Mouse (Mus musculus) kidney, embryonic 15.5 days (tissue): ENCODE results near the gene Rufy2. TPM values are rescaled to one million over a fixed set of nuclear protein-coding genes. Genes with fewer than 3 reads are reported as not detected.
"Not testable (repeated sequence)": the region's sequence is repeated elsewhere in the genome, so short reads cannot be mapped to it uniquely, and the experiment has no call there.

Experiments
- ATAC-seq: fragments of 200-750 bp; cut with Nextera tagmentation; replicated peaks from 2 replicates; pipeline ENCODE4 v1.8.0; 2017; ENCODE audit warnings: moderate TSS enrichment; ENCODE audit not compliant: low FRiP score
- H3K27ac ChIP-seq: fragments of 300-500 bp; sonication (generic); 2 replicates; pipeline ENCODE4 v1.5.1; 2015; ENCODE audit warnings: mild to moderate bottlenecking, inconsistent platforms
- H3K27me3 ChIP-seq: fragments of 300-500 bp; sonication (generic); 2 replicates; pipeline ENCODE4 v1.6.1; 2015; ENCODE audit warnings: inconsistent platforms
- H3K36me3 ChIP-seq: fragments of 300-500 bp; sonication (generic); 2 replicates; pipeline ENCODE4 v1.6.1; 2015; ENCODE audit warnings: inconsistent platforms
- H3K4me1 ChIP-seq: fragments of 300-500 bp; sonication (generic); 2 replicates; pipeline ENCODE4 v1.6.1; 2015; ENCODE audit warnings: inconsistent platforms
- H3K4me2 ChIP-seq: fragments of 300-500 bp; sonication (generic); 2 replicates; pipeline ENCODE4 v1.6.1; 2015; ENCODE audit warnings: moderate library complexity, mild to moderate bottlenecking, inconsistent platforms
- H3K4me3 ChIP-seq: fragments of 300-500 bp; sonication (generic); replicated peaks from 2 replicates; pipeline ENCODE4 v1.5.1; 2015; ENCODE audit warnings: mild to moderate bottlenecking, inconsistent platforms
- H3K9ac ChIP-seq: fragments of 300-500 bp; sonication (generic); 2 replicates; pipeline ENCODE4 v1.6.1; 2015; ENCODE audit warnings: mild to moderate bottlenecking, inconsistent platforms
- H3K9me3 ChIP-seq: fragments of 300-500 bp; sonication (generic); replicated peaks from 2 replicates; pipeline ENCODE4 v1.6.1; 2016; ENCODE audit warnings: inconsistent platforms
- WGBS: fragments of 180-500 bp; shearing (Covaris S2); methylation state at CpG from one replicate; pipeline ENCODE4 v1.1.7; 2015; ENCODE audit warnings: mixed read lengths; 5-methylcytosine and 5-hydroxymethylcytosine counted together
- polyA plus RNA-seq: library from polyadenylated mRNA; unstranded; fragments of >200 nt; fragmentation: Nextera tagmentation; extraction: Ambion mirVana; gene quantifications from 2 replicates; pipeline ENCODE4 v1.2.1, GENCODE M21; 2015

Rufy2 gene
- polyA plus RNA-seq, 1 experiment from 2014 or later = 26.6 TPM

GRCm38 (mm10) chr10:63032956-63033355 lies 52.9 kb downstream of the Rufy2 start:
- Histone ChIP-seq H3K36me3 (no peaks in the 10 kb centered on the region), H3K27me3 (no peaks in the 10 kb centered on the region), H3K9me3 (no peaks in the 10 kb centered on the region), H3K27ac (no peak overlapping the region), H3K4me2 (no peak overlapping the region), H3K4me3 (no peak overlapping the region), H3K9ac (no peak overlapping the region), H3K4me1 (no peaks in the 10 kb centered on the region; the same call in 1 of the 2 replicates)
- ATAC-seq = no peak
- 74% methylated on average over 3 of the region's 3 CpGs for WGBS

GRCm38 (mm10) chr10:63038571-63039320 lies 58.7 kb downstream of the Rufy2 start:
- Histone ChIP-seq H3K4me3 (no peak overlapping the region), H3K9me3 (no peaks in the 10 kb centered on the region), H3K4me2 (peak overlapping the region; percentile 27; the same call in 1 of the 2 replicates), H3K27ac (peak overlapping the region; percentile 28; the same call in 1 of the 2 replicates), H3K4me1 (no peaks in the 10 kb centered on the region; the same call in 1 of the 2 replicates), H3K27me3 (no peaks in the 10 kb centered on the region), H3K9ac (no peak overlapping the region), H3K36me3 (no peaks in the 10 kb centered on the region)
- WGBS = 61% methylated on average over 14 of the region's 14 CpGs
- ATAC-seq = peak; percentile 79

DNA sequence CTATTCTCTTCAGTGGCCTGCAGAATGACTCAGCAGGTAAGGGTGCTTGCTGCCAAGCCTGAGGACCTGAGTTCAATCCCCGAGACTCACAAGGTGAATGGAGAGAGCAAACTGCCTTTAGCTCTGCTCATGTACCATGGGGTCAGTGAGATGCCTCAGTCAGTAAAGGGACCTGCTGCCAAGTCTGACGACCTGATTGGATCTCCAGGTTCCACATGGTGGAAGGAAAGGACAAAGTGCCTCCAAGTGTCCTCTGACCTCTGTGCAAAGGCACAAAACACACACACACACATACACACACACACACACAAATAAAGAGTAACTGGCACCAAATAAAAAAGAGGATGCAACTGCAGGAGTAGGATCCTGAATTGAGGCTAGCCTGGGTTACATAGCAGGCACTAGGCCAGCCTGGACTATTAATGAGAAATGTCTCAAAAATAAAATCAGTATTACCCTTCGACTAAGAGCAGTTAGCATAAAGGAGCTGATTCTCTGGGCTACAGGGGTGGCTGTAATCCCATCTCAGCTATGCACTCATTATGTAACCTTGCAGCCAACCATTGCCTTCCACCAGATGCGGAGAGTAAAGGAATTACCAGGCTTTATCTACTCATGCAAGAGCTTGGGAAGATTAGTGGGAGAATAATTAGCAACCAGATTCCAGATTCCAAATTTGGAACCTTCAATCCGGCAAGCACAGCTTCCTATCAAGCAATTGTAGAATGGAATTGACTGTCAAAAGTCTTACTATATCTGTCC lies 60.0 kb downstream of the Rufy2 start:
- no peaks in the 10 kb centered on the region for H3K9me3 ChIP-seq
- H3K4me2 ChIP-seq = no peak overlapping the region
- WGBS = 78% methylated on average over 5 of the region's 5 CpGs
- no peaks in the 10 kb centered on the region for H3K4me1 ChIP-seq
- H3K36me3 ChIP-seq = no peaks in the 10 kb centered on the region
- H3K27me3 ChIP-seq = no peaks in the 10 kb centered on the region
- no peak for ATAC-seq
- no peak overlapping the region for H3K27ac ChIP-seq
- no peak overlapping the region for H3K4me3 ChIP-seq
- H3K9ac ChIP-seq = no peak overlapping the region

DNA sequence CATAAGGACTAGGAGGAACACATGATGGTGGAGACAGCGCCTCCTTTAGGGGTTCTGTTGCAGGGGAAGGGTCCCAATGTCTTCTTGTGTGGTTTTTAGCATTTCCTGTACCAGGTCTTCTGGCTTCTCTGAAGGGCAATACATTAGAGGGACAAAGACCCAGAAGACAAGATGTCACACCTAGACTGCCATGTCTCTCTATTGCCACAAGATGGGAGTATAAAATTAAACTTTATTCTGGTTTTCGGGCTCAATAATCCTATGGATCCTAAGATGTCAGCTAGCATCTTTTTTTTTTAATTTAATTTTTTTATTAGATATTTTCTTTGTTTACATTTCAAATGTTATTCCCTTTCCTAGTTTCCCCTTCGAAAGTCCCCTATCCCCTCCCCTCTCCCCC lies 63.1 kb downstream of the Rufy2 start:
- Histone ChIP-seq H3K4me3 (no peak overlapping the region), H3K4me1 (no peaks in the 10 kb centered on the region), H3K27ac (no peak overlapping the region), H3K36me3 (no peaks in the 10 kb centered on the region), H3K4me2 (no peak overlapping the region), H3K9ac (no peak overlapping the region), H3K9me3 (no peaks in the 10 kb centered on the region), H3K27me3 (no peaks in the 10 kb centered on the region)
- WGBS = 75% methylated on average over 3 of the region's 3 CpGs
- ATAC-seq = no peak

DNA sequence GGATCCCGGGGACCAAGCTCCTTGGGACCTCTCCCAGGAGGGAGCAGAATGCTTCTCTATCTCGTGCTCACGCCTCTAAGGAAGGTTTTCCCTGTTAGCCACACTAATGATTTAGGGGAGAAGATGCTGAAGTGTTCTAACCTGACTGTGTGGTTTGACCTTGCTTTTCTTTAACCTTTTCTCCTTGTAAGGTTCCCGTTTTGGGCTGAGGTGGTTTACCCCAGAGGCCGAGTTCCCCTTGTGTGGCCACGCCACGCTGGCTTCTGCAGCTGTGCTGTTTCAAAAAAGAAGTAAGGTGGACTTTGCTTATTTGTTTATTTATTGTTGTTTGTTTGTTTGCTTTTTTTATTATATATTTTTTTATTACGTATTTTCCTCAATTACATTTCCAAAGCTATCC lies 67.7 kb downstream of the Rufy2 start:
- no peak overlapping the region for H3K4me3 ChIP-seq
- no peaks in the 10 kb centered on the region for H3K36me3 ChIP-seq
- 88% methylated on average over 8 of the region's 8 CpGs for WGBS
- H3K9ac ChIP-seq = no peak overlapping the region
- H3K27ac ChIP-seq = no peak overlapping the region
- H3K27me3 ChIP-seq = no peaks in the 10 kb centered on the region
- no peak for ATAC-seq
- H3K9me3 ChIP-seq = no peaks in the 10 kb centered on the region
- no peak overlapping the region for H3K4me2 ChIP-seq
- H3K4me1 ChIP-seq = no peaks in the 10 kb centered on the region

DNA sequence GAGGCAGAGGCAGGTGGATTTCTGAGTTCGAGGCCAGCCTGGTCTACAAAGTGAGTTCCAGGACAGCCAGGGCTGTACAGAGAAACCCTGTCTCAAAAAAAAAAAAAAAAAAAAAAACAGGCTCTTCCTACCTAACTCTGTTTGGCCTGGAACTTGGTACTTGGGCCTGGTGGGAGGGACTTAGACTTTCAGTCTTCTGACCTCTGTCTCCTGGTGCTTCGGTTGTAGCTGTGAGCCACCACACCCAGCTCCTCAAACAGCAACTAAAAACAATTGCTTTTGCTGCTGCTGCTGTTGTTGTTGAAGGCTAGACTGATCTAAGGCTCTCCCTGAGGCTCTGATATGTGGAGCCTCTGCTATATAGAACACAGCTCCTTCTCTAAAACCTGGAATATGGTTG lies 69.1 kb downstream of the Rufy2 start:
- H3K27me3 ChIP-seq = no peaks in the 10 kb centered on the region
- no peak for ATAC-seq
- H3K36me3 ChIP-seq = no peaks in the 10 kb centered on the region
- no peaks in the 10 kb centered on the region for H3K9me3 ChIP-seq
- no peaks in the 10 kb centered on the region for H3K4me1 ChIP-seq
- no peak overlapping the region for H3K4me3 ChIP-seq
- no peak overlapping the region for H3K27ac ChIP-seq
- H3K9ac ChIP-seq = no peak overlapping the region
- no peak overlapping the region for H3K4me2 ChIP-seq
- 69% methylated on average over 2 of the region's 2 CpGs for WGBS

- Histone ChIP-seq H3K9me3 (no peaks in the 10 kb centered on the region), H3K27me3 (no peaks in the 10 kb centered on the region), H3K9ac (no peak overlapping the region), H3K36me3 (no peaks in the 10 kb centered on the region), H3K27ac (no peak overlapping the region), H3K4me3 (no peak overlapping the region), H3K4me1 (no peaks in the 10 kb centered on the region), H3K4me2 (no peak overlapping the region)
- no peak for ATAC-seq
- WGBS = 71% methylated on average over 7 of the region's 7 CpGs
These were observed 71.2 kb downstream of the Rufy2 start for GRCm38 (mm10) chr10:63051267-63051666.

- Histone ChIP-seq H3K36me3 (no peaks in the 10 kb centered on the region), H3K27me3 (no peaks in the 10 kb centered on the region), H3K4me3 (no peak overlapping the region), H3K9me3 (no peaks in the 10 kb centered on the region), H3K4me2 (no peak overlapping the region), H3K27ac (no peak overlapping the region), H3K9ac (no peak overlapping the region), H3K4me1 (0 out of 2 replicates have a peak, but pooled peaks cover 3% of the 10 kb centered on the region)
- WGBS = 80% methylated on average over 6 of the region's 6 CpGs
- no peak for ATAC-seq
These were observed 72.0 kb downstream of the Rufy2 start for GRCm38 (mm10) chr10:63052011-63052410.

- H3K27me3 ChIP-seq = no peaks in the 10 kb centered on the region
- WGBS = 60% methylated on average over 6 of the region's 6 CpGs
These were observed 73.0 kb downstream of the Rufy2 start for GRCm38 (mm10) chr10:63053007-63053406.

DNA sequence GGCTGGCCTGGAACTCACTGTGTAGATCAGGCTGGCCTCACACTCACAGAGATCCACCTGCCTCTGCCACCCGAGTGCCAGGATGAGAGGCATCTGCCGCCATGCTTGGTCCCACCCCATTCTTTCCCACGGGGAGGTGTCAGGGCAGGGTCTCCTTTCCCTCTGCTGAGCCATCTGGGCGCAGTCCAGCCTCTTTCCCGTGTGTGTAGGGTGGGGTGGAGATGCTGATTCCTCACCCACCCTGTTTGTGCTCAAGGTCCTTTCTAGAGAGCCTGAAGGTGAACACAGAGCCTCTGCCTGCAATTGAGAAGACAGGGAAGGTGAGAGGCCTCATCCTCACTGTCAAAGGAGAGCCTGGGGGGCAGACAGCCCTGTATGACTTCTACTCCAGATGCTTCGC lies 74.0 kb downstream of the Rufy2 start:
- not testable (repeated sequence) for ATAC-seq, H3K27me3 ChIP-seq, H3K9me3 ChIP-seq, H3K27ac ChIP-seq, H3K4me3 ChIP-seq, H3K4me2 ChIP-seq, H3K36me3 ChIP-seq, H3K9ac ChIP-seq, H3K4me1 ChIP-seq
- 89% methylated on average over 6 of the region's 6 CpGs for WGBS

More at GRCm38 (mm10) chr10:63053007-63053406, 73.0 kb downstream of the Rufy2 start:
- Histone ChIP-seq H3K27ac (no peak overlapping the region), H3K9me3 (no peaks in the 10 kb centered on the region), H3K36me3 (no peaks in the 10 kb centered on the region), H3K4me2 (no peak overlapping the region), H3K4me3 (no peak overlapping the region), H3K9ac (no peak overlapping the region), H3K4me1 (0 out of 2 replicates have a peak, but pooled peaks cover 8% of the 10 kb centered on the region)
- ATAC-seq = no peak

- Histone ChIP-seq H3K4me2 (no peak overlapping the region), H3K27me3 (no peaks in the 10 kb centered on the region), H3K4me3 (no peak overlapping the region), H3K9ac (no peak overlapping the region), H3K9me3 (no peaks in the 10 kb centered on the region), H3K4me1 (0 out of 2 replicates have a peak, but pooled peaks cover 8% of the 10 kb centered on the region), H3K27ac (no peak overlapping the region), H3K36me3 (no peaks in the 10 kb centered on the region)
- 71% methylated on average over 2 of the region's 2 CpGs for WGBS
- ATAC-seq = no peak
These were observed 74.6 kb downstream of the Rufy2 start for GRCm38 (mm10) chr10:63054586-63054985.

DNA sequence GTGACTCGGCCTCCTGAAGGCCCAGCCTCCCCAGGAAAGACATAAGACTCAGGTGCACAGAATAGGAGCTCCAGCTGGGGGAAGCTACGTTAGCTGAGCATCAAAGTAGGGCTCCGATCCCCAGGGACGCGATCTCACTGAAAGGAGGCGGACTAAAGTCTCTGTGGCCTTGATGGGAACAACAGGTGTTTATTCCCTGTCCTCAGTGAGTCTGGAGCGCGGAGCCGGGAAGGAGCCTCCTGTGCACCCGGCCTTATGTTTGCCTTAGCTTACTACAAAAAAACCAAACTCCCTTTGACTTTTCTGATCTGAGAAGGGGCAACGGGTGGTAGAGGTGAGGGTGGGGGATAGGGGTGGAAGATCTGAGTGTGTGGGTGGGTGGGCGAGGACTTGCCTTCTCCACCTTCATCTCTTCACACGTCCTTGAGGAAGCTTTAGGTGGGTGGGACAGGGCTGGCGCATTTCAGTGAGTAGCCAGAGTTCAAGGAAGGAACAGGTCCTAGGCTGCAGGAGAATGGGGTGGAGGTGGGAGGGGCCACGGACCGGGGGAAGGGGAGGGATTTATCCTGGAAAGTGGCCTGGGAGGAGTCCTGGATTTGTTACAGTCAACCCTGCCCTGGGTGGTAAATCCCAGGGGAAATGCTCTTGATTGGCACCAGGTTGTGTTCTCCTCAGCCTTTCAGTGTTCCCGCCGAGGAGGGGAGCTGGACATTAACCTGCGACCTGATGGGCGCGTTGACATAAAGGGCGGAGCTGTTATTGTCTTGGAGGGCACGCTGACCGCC lies 77.1 kb downstream of the Rufy2 start:
- Histone ChIP-seq H3K9ac (no peak overlapping the region), H3K4me1 (peaks cover 17% of the 10 kb centered on the region), H3K4me2 (peak overlapping the region; percentile 32), H3K4me3 (no peak overlapping the region), H3K36me3 (no peaks in the 10 kb centered on the region), H3K27ac (no peak overlapping the region), H3K9me3 (no peaks in the 10 kb centered on the region), H3K27me3 (no peaks in the 10 kb centered on the region)
- peak; percentile 81 for ATAC-seq
- WGBS = 30% methylated on average over 24 of the region's 24 CpGs
